Mouse (Mus musculus) left cerebral cortex, postnatal 4 days (tissue): ENCODE data around the gene B3galt6. TPM values are rescaled to one million over a fixed set of nuclear protein-coding genes. Genes with fewer than 3 reads are reported as not detected.

ENCODE experiments used
- DNase-seq: peaks from one replicate; pipeline ENCODE4 v3.0.0-alpha.2; 2022
- intact Hi-C: fragments of 180-260 bp; cut with DNase I; formaldehyde crosslinking; loops from one replicate; pipeline ENCODE4 v1.15.1; 2025
- total RNA-seq, 2 experiments: library from RNA; stranded (reverse); gene quantifications; 2 replicates each; pipeline ENCODE4 v1.2.3; 2021

The B3galt6 gene
- total RNA-seq, 2 experiments from 2014 or later: 12.9 to 13.7 TPM

GRCm38 (mm10) chr4:155992906-155993547, 578 bp upstream of the B3galt6 start:
- peak; percentile 95 for DNase-seq
- intact Hi-C loops: no loop called here

GRCm38 (mm10) chr4:155991908-155992230, 580 bp downstream of the B3galt6 start:
- intact Hi-C loops: no loop called here

GRCm38 (mm10) chr4:155991211-155991907, 1.1 kb downstream of the B3galt6 start:
- DNase-seq: no peak
- intact Hi-C loops: no loop called here

More at GRCm38 (mm10) chr4:155991908-155992230, 580 bp downstream of the B3galt6 start:
- DNase-seq: no peak

GRCm38 (mm10) chr4:155983788-155984187, 8.7 kb downstream of the B3galt6 start:
- intact Hi-C loops: no loop called here

GRCm38 (mm10) chr4:155981436-155982082, 10.9 kb downstream of the B3galt6 start:
- intact Hi-C loops: no loop called here
- DNase-seq: no peak

More at GRCm38 (mm10) chr4:155983788-155984187, 8.7 kb downstream of the B3galt6 start:
- no peak for DNase-seq

GRCm38 (mm10) chr4:155973239-155973638, 19.2 kb downstream of the B3galt6 start:
- DNase-seq: no peak
- intact Hi-C loops: no loop called here

GRCm38 (mm10) chr4:155972651-155973050, 19.8 kb downstream of the B3galt6 start:
- DNase-seq: no peak
- intact Hi-C loops: no loop called here

- intact Hi-C loops: no loop called here
- DNase-seq: peak; percentile 23
Observed at GRCm38 (mm10) chr4:155970286-155970685, 22.2 kb downstream of the B3galt6 start.

GRCm38 (mm10) chr4:155969043-155969653, 23.3 kb downstream of the B3galt6 start:
- intact Hi-C loops: no loop called here
- DNase-seq: no peak

GRCm38 (mm10) chr4:155964396-155964795, 28.1 kb downstream of the B3galt6 start:
- intact Hi-C loops: no loop called here
- no peak for DNase-seq

- DNase-seq: no peak
- intact Hi-C loops: no loop called here
Observed at GRCm38 (mm10) chr4:155963106-155963505, 29.3 kb downstream of the B3galt6 start.

GRCm38 (mm10) chr4:155962167-155962971, 30.1 kb downstream of the B3galt6 start, which contains the start of gene C1qtnf12:
Gene C1qtnf12 (plus strand): TSS chr4:155962318.
- intact Hi-C loops: no loop called here
- peak; percentile 37 for DNase-seq

GRCm38 (mm10) chr4:155959275-155959674, 33.2 kb downstream of the B3galt6 start:
- intact Hi-C loops: no loop called here
- peak; percentile 79 for DNase-seq

- intact Hi-C loops: no loop called here
- DNase-seq: no peak
Observed at GRCm38 (mm10) chr4:155955491-155955890, 37.0 kb downstream of the B3galt6 start.

GRCm38 (mm10) chr4:155947094-155947493, 45.4 kb downstream of the B3galt6 start:
- intact Hi-C loops: loop anchor here (5.0 kb wide), 1 partner anchor 55 kb away; the partner anchor contains the start of genes Acap3 and Pusl1
- no peak for DNase-seq

- no peak for DNase-seq
- intact Hi-C loops: no loop called here
Observed at GRCm38 (mm10) chr4:155944271-155944670, 48.2 kb downstream of the B3galt6 start.

GRCm38 (mm10) chr4:155943534-155944249, 48.8 kb downstream of the B3galt6 start, which contains the start of gene Ube2j2:
Gene Ube2j2 (plus strand): TSS chr4:155943831.
- intact Hi-C loops: no loop called here
- peak; percentile 95 for DNase-seq

- intact Hi-C loops: no loop called here
- peak; percentile 53 for DNase-seq
Observed at GRCm38 (mm10) chr4:155943049-155943452, 49.4 kb downstream of the B3galt6 start.
